Mouse (Mus musculus): Measurements from ENCODE around the gene Kcnma1. TPM values are rescaled to one million over a fixed set of nuclear protein-coding genes. Genes with fewer than 3 reads are reported as not detected.

The Kcnma1 gene
- polyA plus RNA-seq, 1 experiment from 2014 or later: 1.0 TPM

GRCm38 (mm10) chr14:23243857-23244256, 770.4 kb downstream of the Kcnma1 start:
- H3K9ac ChIP-seq (ENCODE audit: low read length): no peak overlapping the region
- no peaks in the 10 kb centered on the region for H3K36me3 ChIP-seq (ENCODE audit: control insufficient read depth, insufficient read depth, low read length)
- no peaks in the 10 kb centered on the region for H3K4me1 ChIP-seq (replicated peaks; ENCODE audit: control insufficient read depth, insufficient read depth, low read length)
- H3K9me3 ChIP-seq (ENCODE audit: control insufficient read depth, low read length): no peaks in the 10 kb centered on the region
- no peaks in the 10 kb centered on the region for H3K27me3 ChIP-seq (ENCODE audit: control insufficient read depth, insufficient read depth, low read depth, low read length)
- no peak overlapping the region for H3K4me2 ChIP-seq (ENCODE audit: low read depth, low read length)
- H3K4me3 ChIP-seq (ENCODE audit: low read length): no peak overlapping the region
- no peak overlapping the region for H3K27ac ChIP-seq (ENCODE audit: low read length)
- no peak for ATAC-seq (ENCODE audit: low read depth)

Other genes starting within 250 kb of the Kcnma1 start
- 9.9 and 11.8 TPM in 2 replicates for gene Dlg5, start 231.4 kb upstream of the Kcnma1 start, polyA plus RNA-seq (2015; fragmentation: Nextera tagmentation; extraction: Ambion mirVana)